Mouse (Mus musculus) inflammation-experienced regulatory T-cells, adult 6 months (primary cell): ENCODE data around the gene Zc3h14. TPM values are rescaled to one million over a fixed set of nuclear protein-coding genes. Genes with fewer than 3 reads are reported as not detected.

Experiments used
- polyA plus RNA-seq, 3 experiments: library from polyadenylated mRNA; unstranded; fragments of 100-300 nt; shearing (Covaris generic); gene quantifications; one replicate each; pipeline ENCODE4 v1.2.1; 2017

Gene Zc3h14
- polyA plus RNA-seq, 3 experiments from 2014 or later = 36.1 to 39.8 (median 37.1) TPM

Other genes starting within 250 kb of the Zc3h14 start
- not detected for gene Kcnk10, start 168.7 kb upstream of the Zc3h14 start, polyA plus RNA-seq
- 1 to 10 TPM; 1.0 to 1.6 (median 1.3) TPM for gene Spata7, start 118.8 kb upstream of the Zc3h14 start, polyA plus RNA-seq
- 1 to 10 TPM; 4.0 to 6.4 (median 4.8) TPM for gene Ptpn21, start 9.6 kb upstream of the Zc3h14 start, polyA plus RNA-seq
- gene Eml5, start 154.5 kb downstream of the Zc3h14 start, polyA plus RNA-seq = 10 to 100 TPM in 2 of 3 experiments, 1 to 10 TPM in 1; 3.8 to 21.7 (median 15.9) TPM
- gene Ttc8, start 173.6 kb downstream of the Zc3h14 start, polyA plus RNA-seq = 1 to 10 TPM; 1.9 to 7.9 (median 5.7) TPM